Mouse (Mus musculus): Measurements from ENCODE around the gene Teddm1b.

GRCm38 (mm10) chr1:153844042-153844441 is 30.1 kb upstream of the Teddm1b start, which contains the start of gene Rgsl1:
- TF ChIP-seq CTCF (IDR thresholded peaks at IDR 0.05; ENCODE audit: low read depth, low read length) (no peak), GATA1 (IDR thresholded peaks at IDR 0.05; ENCODE audit: borderline replicate concordance, low read length) (no peak), TAL1 (conservative IDR thresholded peaks at IDR 0.05; ENCODE audit: low read depth, low read length) (no peak)
